Mouse (Mus musculus) limb, embryonic 10.5 days (tissue): Measurements from ENCODE around the gene Rnf223. TPM values are rescaled to one million over a fixed set of nuclear protein-coding genes. Genes with fewer than 3 reads are reported as not detected.

Experiments used
- DNase-seq: peaks from one replicate; pipeline ENCODE4 v3.0.0-alpha.2; 2017; ENCODE audit warnings: low spot score
- H3K27ac ChIP-seq: fragments of 300-500 bp; sonication (generic); 2 replicates; pipeline ENCODE4 v1.5.1; 2016; ENCODE audit warnings: mild to moderate bottlenecking
- H3K27me3 ChIP-seq: fragments of 300-500 bp; sonication (generic); 2 replicates; pipeline ENCODE4 v1.6.1; 2016; ENCODE audit warnings: low read depth, mild to moderate bottlenecking; ENCODE audit not compliant: poor library complexity, severe bottlenecking
- H3K36me3 ChIP-seq: fragments of 300-500 bp; sonication (generic); 2 replicates; pipeline ENCODE4 v1.6.1; 2016; ENCODE audit warnings: mild to moderate bottlenecking, moderate library complexity
- H3K4me1 ChIP-seq: fragments of 300-500 bp; sonication (generic); 2 replicates; pipeline ENCODE4 v1.6.1; 2016
- H3K4me3 ChIP-seq: fragments of 300-500 bp; sonication (generic); 2 replicates; pipeline ENCODE4 v1.5.1; 2016; ENCODE audit warnings: mild to moderate bottlenecking, moderate library complexity
- H3K9me3 ChIP-seq: fragments of 300-500 bp; sonication (generic); replicated peaks from 2 replicates; pipeline ENCODE4 v1.6.1; 2016; ENCODE audit warnings: mild to moderate bottlenecking
- WGBS: fragments of 180-500 bp; shearing (Covaris S2); methylation state at CpG from one replicate; pipeline ENCODE4 v1.1.7; 2016; 5-methylcytosine and 5-hydroxymethylcytosine counted together
- polyA plus RNA-seq: library from polyadenylated mRNA; unstranded; fragments of >200 nt; fragmentation: Nextera tagmentation; extraction: Ambion mirVana; gene quantifications from 2 replicates; pipeline ENCODE4 v1.2.1, GENCODE M21; 2016

Rnf223 gene
- polyA plus RNA-seq, 1 experiment from 2014 or later = 0.96 TPM

GRCm38 (mm10) chr4:156101481-156101903 lies 28.8 kb upstream of the Rnf223 start:
- H3K4me3 ChIP-seq = no peak overlapping the region
- WGBS = 47% methylated on average over 3 of the region's 3 CpGs
- H3K4me1 ChIP-seq = peaks cover 10% of the 10 kb centered on the region
- H3K27me3 ChIP-seq = no peaks in the 10 kb centered on the region
- H3K27ac ChIP-seq = no peak overlapping the region
- no peaks in the 10 kb centered on the region for H3K36me3 ChIP-seq
- H3K9me3 ChIP-seq = no peaks in the 10 kb centered on the region
- no peak for DNase-seq

- DNase-seq = no peak
- H3K4me3 ChIP-seq = no peak overlapping the region
- 0 out of 2 replicates have a peak, but pooled peaks cover 1% of the 10 kb centered on the region for H3K4me1 ChIP-seq
- 88% methylated on average over 4 of the region's 4 CpGs for WGBS
- no peak overlapping the region for H3K27ac ChIP-seq
- H3K9me3 ChIP-seq = no peaks in the 10 kb centered on the region
- H3K36me3 ChIP-seq = no peaks in the 10 kb centered on the region
- H3K27me3 ChIP-seq = no peaks in the 10 kb centered on the region
Observed at GRCm38 (mm10) chr4:156103342-156103741, 27.0 kb upstream of the Rnf223 start.

- 33% methylated on average over 13 of the region's 13 CpGs for WGBS
- no peaks in the 10 kb centered on the region for H3K27me3 ChIP-seq
- peak overlapping the region; percentile 95 for H3K27ac ChIP-seq
- no peaks in the 10 kb centered on the region for H3K9me3 ChIP-seq
- peaks cover 13% of the 10 kb centered on the region for H3K36me3 ChIP-seq
- peak; percentile 65 for DNase-seq
- H3K4me3 ChIP-seq = peak overlapping the region; percentile 88
- H3K4me1 ChIP-seq = 0 out of 2 replicates have a peak, but pooled peaks cover 6% of the 10 kb centered on the region
Observed at GRCm38 (mm10) chr4:156108606-156109546, 21.4 kb upstream of the Rnf223 start.

GRCm38 (mm10) chr4:156109570-156110331 lies 20.6 kb upstream of the Rnf223 start, which contains the start of gene 9430015G10Rik:
9430015G10Rik (plus strand) TSS chr4:156109982.
- peak within 1 kb of the TSS; percentile 95 for H3K27ac ChIP-seq
- peak; percentile 97 for DNase-seq
- under 1% methylated on average over 60 of the region's 60 CpGs for WGBS
- H3K27me3 ChIP-seq = no peaks in the 10 kb centered on the region
- peaks cover 21% of the 10 kb centered on the region for H3K36me3 ChIP-seq
- H3K9me3 ChIP-seq = no peaks in the 10 kb centered on the region
- 0 out of 2 replicates have a peak, but pooled peaks cover 6% of the 10 kb centered on the region for H3K4me1 ChIP-seq
- H3K4me3 ChIP-seq = peak within 1 kb of the TSS; percentile 88

- H3K27ac ChIP-seq = no peak overlapping the region
- no peak overlapping the region for H3K4me3 ChIP-seq
- H3K9me3 ChIP-seq = no peaks in the 10 kb centered on the region
- H3K36me3 ChIP-seq = peaks cover 96% of the 10 kb centered on the region
- no peaks in the 10 kb centered on the region for H3K4me1 ChIP-seq
- no peaks in the 10 kb centered on the region for H3K27me3 ChIP-seq
- DNase-seq = no peak
- 96% methylated on average over 7 of the region's 7 CpGs for WGBS
Observed at GRCm38 (mm10) chr4:156124077-156124476, 6.2 kb upstream of the Rnf223 start.

GRCm38 (mm10) chr4:156125393-156125792 lies 4.9 kb upstream of the Rnf223 start:
- H3K27ac ChIP-seq = no peak overlapping the region
- H3K9me3 ChIP-seq = no peaks in the 10 kb centered on the region
- 95% methylated on average over 6 of the region's 6 CpGs for WGBS
- no peak for DNase-seq
- peaks cover 82% of the 10 kb centered on the region for H3K36me3 ChIP-seq
- H3K4me1 ChIP-seq = no peaks in the 10 kb centered on the region
- H3K4me3 ChIP-seq = no peak overlapping the region
- no peaks in the 10 kb centered on the region for H3K27me3 ChIP-seq

GRCm38 (mm10) chr4:156126841-156127240 lies 3.5 kb upstream of the Rnf223 start:
- WGBS = 94% methylated on average over 7 of the region's 7 CpGs
- Histone ChIP-seq H3K27ac (no peak overlapping the region), H3K4me1 (no peaks in the 10 kb centered on the region), H3K27me3 (no peaks in the 10 kb centered on the region), H3K9me3 (no peaks in the 10 kb centered on the region), H3K4me3 (no peak overlapping the region), H3K36me3 (peaks cover 68% of the 10 kb centered on the region)
- DNase-seq = no peak

- 90% methylated on average over 5 of the region's 5 CpGs for WGBS
- 0 out of 2 replicates have a peak, but pooled peaks cover 2% of the 10 kb centered on the region for H3K4me1 ChIP-seq
- no peak overlapping the region for H3K4me3 ChIP-seq
- H3K27ac ChIP-seq = no peak overlapping the region
- no peaks in the 10 kb centered on the region for H3K27me3 ChIP-seq
- H3K9me3 ChIP-seq = no peaks in the 10 kb centered on the region
- DNase-seq = no peak
- peaks cover 49% of the 10 kb centered on the region for H3K36me3 ChIP-seq
Observed at GRCm38 (mm10) chr4:156128746-156129145, 1.6 kb upstream of the Rnf223 start.

- H3K27ac ChIP-seq = no peak overlapping the region
- no peaks in the 10 kb centered on the region for H3K27me3 ChIP-seq
- no peaks in the 10 kb centered on the region for H3K9me3 ChIP-seq
- no peak overlapping the region for H3K4me3 ChIP-seq
- peaks cover 27% of the 10 kb centered on the region for H3K36me3 ChIP-seq
- peaks cover 6% of the 10 kb centered on the region; the same call in 1 of the 2 replicates for H3K4me1 ChIP-seq
- WGBS = 82% methylated on average over 10 of the region's 10 CpGs
- no peak for DNase-seq
Observed at GRCm38 (mm10) chr4:156130940-156131339, 627 bp downstream of the Rnf223 start.

- Histone ChIP-seq H3K4me1 (peaks cover 6% of the 10 kb centered on the region; the same call in 1 of the 2 replicates), H3K9me3 (no peaks in the 10 kb centered on the region; the same call in 1 of the 2 replicates), H3K27ac (peak overlapping the region; percentile 54; the same call in 1 of the 2 replicates), H3K4me3 (no peak overlapping the region), H3K36me3 (0 out of 2 replicates have a peak, but pooled peaks cover 3% of the 10 kb centered on the region), H3K27me3 (no peaks in the 10 kb centered on the region)
- 75% methylated on average over 5 of the region's 5 CpGs for WGBS
- DNase-seq = no peak
Observed at GRCm38 (mm10) chr4:156133334-156133733, 3.0 kb downstream of the Rnf223 start.

- WGBS = 85% methylated on average over 12 of the region's 12 CpGs
- DNase-seq = no peak
- H3K9me3 ChIP-seq = no peaks in the 10 kb centered on the region; the same call in 1 of the 2 replicates
- H3K36me3 ChIP-seq = no peaks in the 10 kb centered on the region
- no peaks in the 10 kb centered on the region for H3K27me3 ChIP-seq
- peaks cover 6% of the 10 kb centered on the region; the same call in 1 of the 2 replicates for H3K4me1 ChIP-seq
- peak overlapping the region; percentile 54; the same call in 1 of the 2 replicates for H3K27ac ChIP-seq
- no peak overlapping the region for H3K4me3 ChIP-seq
Observed at GRCm38 (mm10) chr4:156133943-156134605, 3.8 kb downstream of the Rnf223 start.

- no peaks in the 10 kb centered on the region for H3K27me3 ChIP-seq
- no peak overlapping the region for H3K27ac ChIP-seq
- H3K4me3 ChIP-seq = no peak overlapping the region
- WGBS = 95% methylated on average over 13 of the region's 13 CpGs
- no peaks in the 10 kb centered on the region; the same call in 1 of the 2 replicates for H3K9me3 ChIP-seq
- peaks cover 6% of the 10 kb centered on the region; the same call in 1 of the 2 replicates for H3K4me1 ChIP-seq
- DNase-seq = no peak
- no peaks in the 10 kb centered on the region for H3K36me3 ChIP-seq
Observed at GRCm38 (mm10) chr4:156135112-156135511, 4.8 kb downstream of the Rnf223 start.
